Mouse (Mus musculus) right cerebral cortex, postnatal 14 days (tissue): Measurements from ENCODE around the gene E2f4.

Experiments used
- DNase-seq: peaks from one replicate; pipeline ENCODE4 v3.0.0; 2022

Gene E2f4

GRCm38 (mm10) chr8:105350186-105350585, 52.7 kb downstream of the E2f4 start:
- no peak for DNase-seq

- DNase-seq, result no peak
Measured at GRCm38 (mm10) chr8:105353583-105354135, 56.2 kb downstream of the E2f4 start.

GRCm38 (mm10) chr8:105354549-105354948, 57.1 kb downstream of the E2f4 start:
- no peak for DNase-seq
